Mouse (Mus musculus): Measurements from ENCODE around the gene Pcbp3.

DNA sequence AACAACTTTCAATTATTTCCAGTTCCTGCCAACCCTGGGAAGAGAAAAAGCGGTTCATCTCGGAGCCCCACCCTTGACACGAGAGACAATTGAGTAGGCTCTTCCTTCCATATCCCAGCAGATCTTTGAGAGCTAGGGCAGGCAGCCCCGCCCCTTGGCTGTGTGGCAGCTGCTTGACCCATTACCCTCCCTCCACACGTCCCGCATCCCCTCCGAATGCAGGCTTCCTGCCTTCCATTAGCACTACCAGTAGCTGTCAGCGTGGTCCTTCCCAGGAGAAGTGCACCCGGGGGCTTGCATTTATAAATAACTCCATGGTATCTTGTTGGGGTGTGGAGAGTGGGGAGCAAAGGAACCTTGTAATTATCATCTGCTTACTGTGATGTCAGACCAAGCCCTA is 2.3 kb upstream of the Pcbp3 start:
- TF ChIP-seq CTCF (IDR thresholded peaks at IDR 0.05; ENCODE audit: insufficient read depth, low read length) = no peak
- no peak for TF ChIP-seq POLR2A (IDR thresholded peaks at IDR 0.05; ENCODE audit: borderline replicate concordance, extremely low read depth, low read depth, low read length)

Measured in lung, adult 2 months (tissue).